Mouse (Mus musculus) neural tube, embryonic 13.5 days (tissue): ENCODE data around the gene Tfrc. TPM values are rescaled to one million over a fixed set of nuclear protein-coding genes. Genes with fewer than 3 reads are reported as not detected.

ENCODE experiments used
- ATAC-seq: fragments of 200-750 bp; cut with Nextera tagmentation; 2 replicates; pipeline ENCODE4 v1.8.0; 2017; ENCODE audit warnings: low read depth, mild to moderate bottlenecking, moderate TSS enrichment, moderate library complexity
- H3K27ac ChIP-seq: fragments of 300-500 bp; sonication (generic); replicated peaks from 2 replicates; pipeline ENCODE4 v1.5.1; 2015; ENCODE audit warnings: moderate library complexity, mild to moderate bottlenecking, inconsistent platforms
- H3K27me3 ChIP-seq: fragments of 300-500 bp; sonication (generic); 2 replicates; pipeline ENCODE4 v1.6.1; 2015; ENCODE audit warnings: mild to moderate bottlenecking, inconsistent platforms
- H3K36me3 ChIP-seq: fragments of 300-500 bp; sonication (generic); 2 replicates; pipeline ENCODE4 v1.6.1; 2015; ENCODE audit warnings: mild to moderate bottlenecking, inconsistent platforms
- H3K4me1 ChIP-seq: fragments of 300-500 bp; sonication (generic); replicated peaks from 2 replicates; pipeline ENCODE4 v1.6.1; 2015; ENCODE audit warnings: inconsistent platforms
- H3K4me2 ChIP-seq: fragments of 300-500 bp; sonication (generic); 2 replicates; pipeline ENCODE4 v1.6.1; 2015; ENCODE audit warnings: inconsistent platforms, mild to moderate bottlenecking, moderate library complexity
- H3K4me3 ChIP-seq: fragments of 300-500 bp; sonication (generic); 2 replicates; pipeline ENCODE4 v1.5.1; 2015; ENCODE audit warnings: mild to moderate bottlenecking, inconsistent platforms
- H3K9ac ChIP-seq: fragments of 300-500 bp; sonication (generic); 2 replicates; pipeline ENCODE4 v1.6.1; 2015; ENCODE audit warnings: moderate library complexity, mild to moderate bottlenecking, inconsistent platforms
- H3K9me3 ChIP-seq: fragments of 300-500 bp; sonication (generic); 2 replicates; pipeline ENCODE4 v1.6.1; 2016; ENCODE audit warnings: inconsistent platforms
- WGBS: fragments of 180-500 bp; shearing (Covaris S2); methylation state at CpG from one replicate; pipeline ENCODE4 v1.1.7; 2015; 5-methylcytosine and 5-hydroxymethylcytosine counted together
- polyA plus RNA-seq: library from polyadenylated mRNA; unstranded; fragments of >200 nt; fragmentation: Nextera tagmentation; extraction: Ambion mirVana; gene quantifications from 2 replicates; pipeline ENCODE4 v1.2.1, GENCODE M21; 2015

Tfrc gene
- polyA plus RNA-seq, 1 experiment from 2014 or later, result 36.0 TPM

- peaks cover 37% of the 10 kb centered on the region for H3K4me1 ChIP-seq
- no peaks in the 10 kb centered on the region for H3K9me3 ChIP-seq
- 60% methylated on average over 20 of the region's 20 CpGs for WGBS
- no peak overlapping the region for H3K9ac ChIP-seq
- no peak for ATAC-seq
- peak overlapping the region; percentile 24; the same call in 1 of the 2 replicates for H3K27ac ChIP-seq
- H3K27me3 ChIP-seq, result no peaks in the 10 kb centered on the region
- no peak overlapping the region for H3K4me3 ChIP-seq
- no peaks in the 10 kb centered on the region for H3K36me3 ChIP-seq
- H3K4me2 ChIP-seq, result 0 out of 2 replicates have a peak overlapping the region, but pooled peaks have one; percentile 1
These were observed 32.9 kb downstream of the Tfrc start for GRCm38 (mm10) chr16:32641440-32642219.

GRCm38 (mm10) chr16:32642280-32642679, 33.6 kb downstream of the Tfrc start:
- no peak overlapping the region for H3K9ac ChIP-seq
- peaks cover 37% of the 10 kb centered on the region for H3K4me1 ChIP-seq
- H3K36me3 ChIP-seq, result no peaks in the 10 kb centered on the region
- H3K27ac ChIP-seq, result peak overlapping the region; percentile 24; the same call in 1 of the 2 replicates
- no peaks in the 10 kb centered on the region for H3K27me3 ChIP-seq
- no peak for ATAC-seq
- H3K4me2 ChIP-seq, result 0 out of 2 replicates have a peak overlapping the region, but pooled peaks have one; percentile 1
- H3K9me3 ChIP-seq, result no peaks in the 10 kb centered on the region
- WGBS, result 52% methylated on average over 13 of the region's 13 CpGs
- no peak overlapping the region for H3K4me3 ChIP-seq

- Histone ChIP-seq H3K9ac (peak within 1 kb of the TSS; percentile 96), H3K9me3 (no peaks in the 10 kb centered on the region), H3K36me3 (no peaks in the 10 kb centered on the region), H3K27ac (peak within 1 kb of the TSS; percentile 90), H3K4me2 (peak within 1 kb of the TSS; percentile 92), H3K27me3 (no peaks in the 10 kb centered on the region), H3K4me3 (peak within 1 kb of the TSS; percentile 95), H3K4me1 (peaks cover 36% of the 10 kb centered on the region)
- ATAC-seq, result peak; percentile 87
- under 1% methylated on average over 10 of the region's 40 CpGs for WGBS
These were observed 34.9 kb downstream of the Tfrc start, which contains the start of gene Tnk2 for GRCm38 (mm10) chr16:32643661-32644061. Gene Tnk2 (plus strand): TSS chr16:32643874.

DNA sequence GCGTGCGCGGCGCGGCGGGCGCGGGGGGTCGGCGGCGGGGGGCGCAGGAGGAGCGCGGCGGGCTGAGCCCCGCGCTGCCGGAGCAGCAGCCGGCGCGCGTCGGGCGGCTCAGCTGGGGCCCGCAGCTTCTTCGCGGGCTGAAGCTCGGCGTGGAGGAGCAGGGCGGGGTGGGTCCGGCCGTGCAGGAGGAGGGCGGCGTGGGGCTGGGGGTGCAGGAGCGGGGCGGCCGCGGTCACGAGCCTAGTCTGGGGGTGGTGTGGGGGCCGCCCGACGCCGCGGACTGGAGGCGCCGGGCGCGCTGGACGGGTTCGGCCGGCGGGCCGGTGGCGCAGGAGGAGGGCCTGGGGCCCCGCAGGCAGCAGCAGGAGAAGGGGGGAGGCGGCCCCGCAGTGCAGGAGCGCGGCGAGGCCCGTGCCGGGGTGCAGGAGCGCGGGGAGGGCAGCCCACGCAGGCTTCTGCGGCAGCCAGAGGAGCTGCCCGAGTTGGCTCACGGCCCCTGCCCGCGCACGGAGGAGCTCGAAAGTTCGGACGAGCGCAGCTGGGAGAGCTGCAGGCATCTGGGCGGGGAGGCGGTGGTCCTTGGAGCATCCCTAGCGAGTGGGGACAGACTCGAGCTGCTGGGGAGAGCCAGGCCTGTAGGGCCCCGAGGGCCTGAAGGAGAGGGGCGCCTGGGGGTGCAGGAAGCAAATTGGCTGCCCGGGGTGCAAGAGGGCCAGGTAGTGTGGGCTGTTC, 35.5 kb downstream of the Tfrc start:
- peaks cover 38% of the 10 kb centered on the region for H3K4me1 ChIP-seq
- peak overlapping the region; percentile 95 for H3K4me3 ChIP-seq
- peak; percentile 74 for ATAC-seq
- no peaks in the 10 kb centered on the region for H3K36me3 ChIP-seq
- H3K4me2 ChIP-seq, result peak overlapping the region; percentile 92
- H3K27me3 ChIP-seq, result no peaks in the 10 kb centered on the region
- H3K9ac ChIP-seq, result peak overlapping the region; percentile 96
- under 1% methylated on average over 39 of the region's 82 CpGs for WGBS
- no peaks in the 10 kb centered on the region for H3K9me3 ChIP-seq
- peak overlapping the region; percentile 90 for H3K27ac ChIP-seq

GRCm38 (mm10) chr16:32644801-32645170, 36.1 kb downstream of the Tfrc start:
- Histone ChIP-seq H3K27me3 (no peaks in the 10 kb centered on the region), H3K4me2 (peak overlapping the region; percentile 92), H3K4me1 (peaks cover 38% of the 10 kb centered on the region), H3K4me3 (peak overlapping the region; percentile 95), H3K36me3 (no peaks in the 10 kb centered on the region), H3K9ac (peak overlapping the region; percentile 96), H3K9me3 (no peaks in the 10 kb centered on the region), H3K27ac (peak overlapping the region; percentile 90)
- ATAC-seq, result peak; percentile 9
- WGBS, result 14% methylated on average over 12 of the region's 12 CpGs

DNA sequence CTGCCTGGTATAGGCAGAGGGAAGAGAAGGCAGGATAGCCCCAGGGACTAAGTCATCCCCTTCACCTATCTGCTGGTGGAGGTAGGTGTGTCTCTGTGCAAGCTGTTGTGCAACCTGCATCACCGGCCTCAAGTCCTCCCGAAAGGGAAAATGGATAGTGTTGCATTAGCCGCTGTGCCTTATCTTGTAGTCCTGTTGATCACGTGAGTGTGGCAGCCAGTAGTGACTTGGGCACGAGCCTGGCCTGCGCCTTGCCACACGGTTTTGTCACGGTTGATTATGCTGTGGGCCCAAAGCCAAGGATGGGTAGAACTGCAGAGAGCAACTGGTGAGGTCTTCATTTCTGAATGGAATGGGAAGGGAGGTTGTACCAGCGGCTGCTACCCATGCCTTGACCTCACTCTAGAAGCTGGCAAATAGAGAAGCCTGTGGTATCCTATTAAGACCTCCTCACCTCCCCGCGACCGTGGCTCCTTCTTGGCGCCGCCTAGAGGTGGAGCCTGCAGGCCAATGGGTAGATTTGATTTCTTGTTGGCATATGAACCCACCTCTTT, 36.7 kb downstream of the Tfrc start:
- H3K27ac ChIP-seq, result peak overlapping the region; percentile 90; the same call in 1 of the 2 replicates
- peak overlapping the region; percentile 95 for H3K4me3 ChIP-seq
- H3K27me3 ChIP-seq, result no peaks in the 10 kb centered on the region
- H3K9me3 ChIP-seq, result no peaks in the 10 kb centered on the region
- WGBS, result 13% methylated on average over 14 of the region's 14 CpGs
- peak; percentile 44 for ATAC-seq
- H3K36me3 ChIP-seq, result no peaks in the 10 kb centered on the region
- peak overlapping the region; percentile 92 for H3K4me2 ChIP-seq
- peak overlapping the region; percentile 96 for H3K9ac ChIP-seq
- H3K4me1 ChIP-seq, result peaks cover 38% of the 10 kb centered on the region

DNA sequence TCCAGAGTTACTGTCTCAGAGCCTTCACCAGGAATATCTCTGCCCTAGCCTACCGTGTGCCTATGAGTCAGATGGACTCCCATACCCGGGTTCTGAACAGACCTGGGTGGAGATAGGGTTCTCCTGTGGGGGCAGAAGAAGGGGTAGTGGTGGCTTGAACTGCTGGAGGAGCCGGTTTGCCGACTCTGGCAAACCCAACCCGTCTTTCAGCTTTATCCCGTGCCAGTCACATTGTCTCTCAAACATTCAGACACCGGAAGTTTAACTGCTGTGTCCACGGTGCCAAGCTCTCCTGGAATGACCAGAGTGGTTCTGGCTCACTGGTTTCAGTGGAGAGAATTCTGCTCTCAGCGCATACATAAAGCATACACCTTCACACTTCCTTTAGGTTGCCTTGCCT, 37.3 kb downstream of the Tfrc start:
- Histone ChIP-seq H3K27me3 (no peaks in the 10 kb centered on the region), H3K9me3 (no peaks in the 10 kb centered on the region), H3K9ac (peak overlapping the region; percentile 96; the same call in 1 of the 2 replicates), H3K4me3 (peak overlapping the region; percentile 95), H3K36me3 (no peaks in the 10 kb centered on the region), H3K4me2 (peak overlapping the region; percentile 92), H3K27ac (no peak overlapping the region), H3K4me1 (peaks cover 38% of the 10 kb centered on the region)
- ATAC-seq, result no peak
- 83% methylated on average over 9 of the region's 9 CpGs for WGBS

GRCm38 (mm10) chr16:32647712-32648111, 39.0 kb downstream of the Tfrc start:
- ATAC-seq, result no peak
- Histone ChIP-seq H3K27ac (no peak overlapping the region), H3K9me3 (no peaks in the 10 kb centered on the region), H3K4me2 (no peak overlapping the region), H3K4me1 (peaks cover 25% of the 10 kb centered on the region), H3K4me3 (no peak overlapping the region), H3K27me3 (no peaks in the 10 kb centered on the region), H3K36me3 (no peaks in the 10 kb centered on the region), H3K9ac (no peak overlapping the region)

DNA sequence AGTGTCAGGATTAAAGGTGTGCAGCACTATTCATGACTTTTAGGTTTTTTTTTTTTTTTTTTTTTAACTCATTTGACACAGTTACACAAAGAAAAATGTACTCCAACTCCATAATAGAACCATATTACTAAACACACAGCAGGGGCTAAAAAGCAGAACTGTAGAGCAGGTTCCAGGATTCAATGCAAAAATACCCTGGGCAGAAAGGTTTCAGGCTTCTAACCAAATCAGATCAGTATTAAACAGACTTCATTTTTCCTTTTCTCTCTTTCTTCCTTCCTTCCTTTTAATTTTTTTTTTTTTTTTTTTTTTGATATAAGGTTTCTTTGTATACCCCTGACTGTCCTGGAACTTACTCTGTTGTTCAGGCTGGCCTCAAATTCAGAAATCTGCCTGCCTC, 41.7 kb downstream of the Tfrc start:
- no peak for ATAC-seq
- H3K9me3 ChIP-seq, result no peaks in the 10 kb centered on the region
- no peak overlapping the region for H3K27ac ChIP-seq
- peaks cover 21% of the 10 kb centered on the region for H3K4me1 ChIP-seq
- H3K27me3 ChIP-seq, result no peaks in the 10 kb centered on the region
- no peak overlapping the region for H3K9ac ChIP-seq
- no peaks in the 10 kb centered on the region for H3K36me3 ChIP-seq
- H3K4me2 ChIP-seq, result no peak overlapping the region
- H3K4me3 ChIP-seq, result no peak overlapping the region

DNA sequence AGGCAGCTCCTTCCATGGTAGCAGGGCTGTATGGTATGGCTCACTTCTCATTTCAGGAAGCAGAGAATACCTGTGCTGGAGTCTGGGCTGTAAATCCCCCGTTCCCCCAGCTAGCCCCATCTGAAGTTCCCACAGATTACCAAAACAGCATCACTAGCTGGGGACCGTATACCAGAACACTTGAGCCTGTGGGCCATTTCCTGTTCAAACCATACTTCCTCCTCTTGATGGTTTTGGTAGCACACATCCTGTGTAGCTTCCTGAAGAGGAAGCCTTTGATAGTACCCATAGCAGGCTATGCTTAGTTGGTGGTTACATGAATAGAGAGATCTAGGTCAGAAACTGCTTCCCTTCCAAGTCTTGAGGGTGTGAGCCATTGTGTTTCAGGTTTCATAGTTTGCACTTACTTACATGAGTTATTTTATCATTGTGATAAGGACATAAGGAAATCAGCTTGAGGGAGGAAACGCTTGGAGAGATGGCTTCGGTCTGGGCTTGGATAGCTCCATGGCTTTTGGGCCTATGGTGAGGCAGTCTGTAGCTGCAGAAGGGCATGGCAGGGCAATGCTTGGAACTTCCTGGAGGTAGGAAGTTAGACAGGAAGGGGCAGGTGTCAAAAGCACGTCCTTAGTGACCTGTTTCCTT, 42.4 kb downstream of the Tfrc start:
- Histone ChIP-seq H3K36me3 (no peaks in the 10 kb centered on the region), H3K9me3 (no peaks in the 10 kb centered on the region), H3K4me2 (no peak overlapping the region), H3K27me3 (no peaks in the 10 kb centered on the region), H3K4me1 (peaks cover 16% of the 10 kb centered on the region), H3K4me3 (no peak overlapping the region), H3K9ac (no peak overlapping the region), H3K27ac (no peak overlapping the region)
- no peak for ATAC-seq
- WGBS, result 87% methylated on average over 5 of the region's 5 CpGs

DNA sequence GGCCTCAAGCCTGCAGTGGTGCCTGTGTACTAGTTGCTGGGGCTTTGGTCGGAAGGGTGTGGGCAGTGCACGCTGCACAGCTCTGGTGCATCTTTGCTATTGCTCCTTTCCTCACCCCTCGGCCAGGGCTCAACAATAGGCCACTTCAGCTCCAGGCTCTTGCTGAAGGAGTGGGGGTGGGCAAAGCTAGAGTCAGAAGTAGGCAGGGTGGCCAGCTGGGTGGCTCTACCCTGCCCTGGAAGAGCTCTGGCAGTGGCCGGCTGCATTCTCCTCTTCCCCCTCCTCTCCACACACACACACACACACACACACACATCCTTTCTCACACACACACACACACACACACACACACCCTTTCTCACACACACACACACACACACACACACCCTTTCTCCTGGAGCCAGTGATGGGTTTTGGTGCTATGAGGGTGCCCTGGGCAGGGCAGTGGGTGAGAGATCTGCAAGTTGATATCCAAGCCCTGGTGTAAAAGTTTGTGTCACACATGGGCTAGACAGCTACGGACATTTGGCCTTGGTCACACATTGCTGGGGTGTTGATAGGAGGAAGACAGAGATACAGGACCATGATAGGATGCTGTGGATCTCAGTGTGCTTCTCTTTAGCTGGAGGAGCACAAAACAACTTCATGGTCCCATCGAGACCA, 45.5 kb downstream of the Tfrc start:
- WGBS, result 68% methylated on average over 6 of the region's 6 CpGs
- no peak for ATAC-seq
- no peak overlapping the region for H3K4me2 ChIP-seq
- H3K36me3 ChIP-seq, result no peaks in the 10 kb centered on the region
- no peaks in the 10 kb centered on the region for H3K27me3 ChIP-seq
- H3K27ac ChIP-seq, result no peak overlapping the region
- no peak overlapping the region for H3K9ac ChIP-seq
- H3K4me1 ChIP-seq, result peaks cover 38% of the 10 kb centered on the region
- no peak overlapping the region for H3K4me3 ChIP-seq
- no peaks in the 10 kb centered on the region for H3K9me3 ChIP-seq
